Mouse (Mus musculus) gastrocnemius, postnatal 36 days (tissue): ENCODE results near the gene Mup5. TPM values are rescaled to one million over a fixed set of nuclear protein-coding genes. Genes with fewer than 3 reads are reported as not detected.
"Not testable (repeated sequence)": the region's sequence is repeated elsewhere in the genome, so short reads cannot be mapped to it uniquely, and the experiment has no call there.

ENCODE experiments used
- DNase-seq, 2 experiments: peaks; one replicate each; pipeline ENCODE4 v3.0.0; 2022
- intact Hi-C: fragments of 180-260 bp; cut with DNase I; formaldehyde crosslinking; loops from one replicate; pipeline ENCODE4 v1.15.1; 2025
- long read RNA-seq, 2 experiments: library from polyadenylated mRNA; stranded (forward); transcript quantifications; one replicate each; pipeline ENCODE4 v2.0.0; 2021
- total RNA-seq, 2 experiments: library from RNA; stranded (reverse); gene quantifications; 2 replicates each; pipeline ENCODE4 v1.2.3; 2021

Mup5 gene
- total RNA-seq = not detected
- long read RNA-seq, experiment 1 = 0 reads
- long read RNA-seq, experiment 2 = 0 reads

- no peak for DNase-seq
- intact Hi-C loops = no loop called here
Observed at GRCm38 (mm10) chr4:61834952-61835708, at the start of gene Mup5. TSS of gene Mup5 (minus strand) at chr4:61835233.

GRCm38 (mm10) chr4:61858160-61858559 lies 23.1 kb upstream of the Mup5 start:
- intact Hi-C loops = no loop called here
- DNase-seq = no peak

- DNase-seq = no peak
- intact Hi-C loops = no loop called here
Observed at GRCm38 (mm10) chr4:61855831-61856698, 21.0 kb upstream of the Mup5 start.

GRCm38 (mm10) chr4:61855344-61855743 lies 20.3 kb upstream of the Mup5 start:
- no peak for DNase-seq
- intact Hi-C loops = no loop called here

GRCm38 (mm10) chr4:61844758-61845455 lies 9.9 kb upstream of the Mup5 start:
- DNase-seq = no peak
- intact Hi-C loops = no loop called here

- intact Hi-C loops = no loop called here
- DNase-seq = no peak
Observed at GRCm38 (mm10) chr4:61829211-61829610, 5.8 kb downstream of the Mup5 start.

- intact Hi-C loops = no loop called here
- no peak for DNase-seq
Observed at GRCm38 (mm10) chr4:61823185-61823584, 11.8 kb downstream of the Mup5 start.

GRCm38 (mm10) chr4:61822541-61822940 lies 12.5 kb downstream of the Mup5 start:
- DNase-seq, intact Hi-C loops: not testable (repeated sequence)

- no peak for DNase-seq
- intact Hi-C loops = no loop called here
Observed at GRCm38 (mm10) chr4:61815602-61816001, 19.4 kb downstream of the Mup5 start.

- intact Hi-C loops = no loop called here
- DNase-seq = no peak
Observed at GRCm38 (mm10) chr4:61813435-61813834, 21.6 kb downstream of the Mup5 start.

GRCm38 (mm10) chr4:61811193-61811592 lies 23.8 kb downstream of the Mup5 start:
- DNase-seq, intact Hi-C loops: not testable (repeated sequence)

GRCm38 (mm10) chr4:61808926-61809325 lies 26.1 kb downstream of the Mup5 start:
- intact Hi-C loops, DNase-seq: not testable (repeated sequence)

GRCm38 (mm10) chr4:61789699-61790098 lies 45.3 kb downstream of the Mup5 start:
- intact Hi-C loops = not testable (repeated sequence)

GRCm38 (mm10) chr4:61784231-61784630 lies 50.8 kb downstream of the Mup5 start:
- intact Hi-C loops, DNase-seq: not testable (repeated sequence)

More at GRCm38 (mm10) chr4:61789699-61790098, 45.3 kb downstream of the Mup5 start:
- not testable (repeated sequence) for DNase-seq

GRCm38 (mm10) chr4:61782169-61782568 lies 52.9 kb downstream of the Mup5 start, which contains the start of gene Mup19:
TSS of gene Mup19 (minus strand) at chr4:61782269.
- intact Hi-C loops, DNase-seq: not testable (repeated sequence)

Other genes starting within 250 kb of the Mup5 start
- not detected for gene Mup17, start 239.4 kb downstream of the Mup5 start, total RNA-seq
- 1 to 10 TPM in 1 of 2 experiments, under 1 TPM in 1; 0.38 to 1.2 TPM for gene Mup18, start 161.1 kb downstream of the Mup5 start, total RNA-seq
- not detected for gene Mup19, start 53.0 kb downstream of the Mup5 start, total RNA-seq
- not detected for gene Mup20, start 218.9 kb upstream of the Mup5 start, total RNA-seq